Mouse (Mus musculus): ENCODE measurements at regions not wholly inside any gene's neighbourhood (a gene's known extent, or its start where the extent isn't known, plus 50 kb on each side); places are given as distances from the start of the nearest gene placed in this dataset.

GRCm38 (mm10) chr17:9762436-9762835 is 92.9 kb upstream of the Pabpc6 start:
- 77% methylated on average over 7 of the region's 7 CpGs for WGBS
- H3K9ac ChIP-seq (ENCODE audit: low read length) = no peak overlapping the region
- H3K36me3 ChIP-seq (ENCODE audit: control insufficient read depth, insufficient read depth, low read length) = no peaks in the 10 kb centered on the region
- no peak overlapping the region for H3K4me2 ChIP-seq (ENCODE audit: low read depth, low read length)
- ATAC-seq (ENCODE audit: insufficient read depth, low FRiP score) = no peak
- no peaks in the 10 kb centered on the region for H3K27me3 ChIP-seq (ENCODE audit: control insufficient read depth, insufficient read depth, low read length)
- H3K9me3 ChIP-seq (replicated peaks; ENCODE audit: control insufficient read depth, low read length) = no peaks in the 10 kb centered on the region
- no peak overlapping the region for H3K27ac ChIP-seq (ENCODE audit: low read length)
- no peaks in the 10 kb centered on the region for H3K4me1 ChIP-seq (ENCODE audit: control insufficient read depth, insufficient read depth, low read length)
- H3K4me3 ChIP-seq (replicated peaks; ENCODE audit: low read length) = no peak overlapping the region

- Histone ChIP-seq H3K4me1 (ENCODE audit: control insufficient read depth, insufficient read depth, low read length) (no peaks in the 10 kb centered on the region), H3K36me3 (ENCODE audit: control insufficient read depth, insufficient read depth, low read length) (no peaks in the 10 kb centered on the region), H3K9ac (ENCODE audit: low read length) (no peak overlapping the region), H3K27me3 (ENCODE audit: control insufficient read depth, insufficient read depth, low read length) (no peaks in the 10 kb centered on the region), H3K4me3 (replicated peaks; ENCODE audit: low read length) (no peak overlapping the region), H3K4me2 (ENCODE audit: low read depth, low read length) (no peak overlapping the region), H3K9me3 (replicated peaks; ENCODE audit: control insufficient read depth, low read length) (no peaks in the 10 kb centered on the region), H3K27ac (ENCODE audit: low read length) (no peak overlapping the region)
- no peak for ATAC-seq (ENCODE audit: insufficient read depth, low FRiP score)
- 78% methylated on average over 2 of the region's 2 CpGs for WGBS
These were observed 91.2 kb upstream of the Pabpc6 start for GRCm38 (mm10) chr17:9760706-9761059.

GRCm38 (mm10) chr17:9760026-9760705 is 90.6 kb upstream of the Pabpc6 start:
- 57% methylated on average over 8 of the region's 8 CpGs for WGBS
- Histone ChIP-seq H3K36me3 (ENCODE audit: control insufficient read depth, insufficient read depth, low read length) (no peaks in the 10 kb centered on the region), H3K4me3 (replicated peaks; ENCODE audit: low read length) (no peak overlapping the region), H3K9ac (ENCODE audit: low read length) (no peak overlapping the region), H3K9me3 (replicated peaks; ENCODE audit: control insufficient read depth, low read length) (no peaks in the 10 kb centered on the region), H3K27ac (ENCODE audit: low read length) (no peak overlapping the region), H3K4me2 (ENCODE audit: low read depth, low read length) (no peak overlapping the region), H3K4me1 (ENCODE audit: control insufficient read depth, insufficient read depth, low read length) (no peaks in the 10 kb centered on the region), H3K27me3 (ENCODE audit: control insufficient read depth, insufficient read depth, low read length) (no peaks in the 10 kb centered on the region)
- ATAC-seq (ENCODE audit: insufficient read depth, low FRiP score) = no peak

- Histone ChIP-seq H3K36me3 (ENCODE audit: control insufficient read depth, insufficient read depth, low read length) (no peaks in the 10 kb centered on the region), H3K9ac (ENCODE audit: low read length) (no peak overlapping the region), H3K4me2 (ENCODE audit: low read depth, low read length) (no peak overlapping the region), H3K4me1 (ENCODE audit: control insufficient read depth, insufficient read depth, low read length) (no peaks in the 10 kb centered on the region), H3K4me3 (replicated peaks; ENCODE audit: low read length) (no peak overlapping the region), H3K27ac (ENCODE audit: low read length) (no peak overlapping the region), H3K27me3 (ENCODE audit: control insufficient read depth, insufficient read depth, low read length) (no peaks in the 10 kb centered on the region), H3K9me3 (replicated peaks; ENCODE audit: control insufficient read depth, low read length) (no peaks in the 10 kb centered on the region)
- ATAC-seq (ENCODE audit: insufficient read depth, low FRiP score) = no peak
- WGBS = 44% methylated on average over 7 of the region's 7 CpGs
These were observed 89.9 kb upstream of the Pabpc6 start for GRCm38 (mm10) chr17:9759421-9759852.

GRCm38 (mm10) chr17:9757725-9758251 is 88.3 kb upstream of the Pabpc6 start:
- Histone ChIP-seq H3K9ac (ENCODE audit: low read length) (no peak overlapping the region), H3K27ac (ENCODE audit: low read length) (no peak overlapping the region), H3K36me3 (ENCODE audit: control insufficient read depth, insufficient read depth, low read length) (no peaks in the 10 kb centered on the region), H3K9me3 (replicated peaks; ENCODE audit: control insufficient read depth, low read length) (no peaks in the 10 kb centered on the region), H3K4me3 (replicated peaks; ENCODE audit: low read length) (no peak overlapping the region), H3K4me1 (ENCODE audit: control insufficient read depth, insufficient read depth, low read length) (no peaks in the 10 kb centered on the region), H3K27me3 (ENCODE audit: control insufficient read depth, insufficient read depth, low read length) (no peaks in the 10 kb centered on the region), H3K4me2 (ENCODE audit: low read depth, low read length) (no peak overlapping the region)
- no peak for ATAC-seq (ENCODE audit: insufficient read depth, low FRiP score)
- WGBS = 92% methylated on average over 4 of the region's 4 CpGs

- Histone ChIP-seq H3K9me3 (replicated peaks; ENCODE audit: control insufficient read depth, low read length) (no peaks in the 10 kb centered on the region), H3K4me3 (replicated peaks; ENCODE audit: low read length) (no peak overlapping the region), H3K27me3 (ENCODE audit: control insufficient read depth, insufficient read depth, low read length) (no peaks in the 10 kb centered on the region), H3K4me1 (ENCODE audit: control insufficient read depth, insufficient read depth, low read length) (no peaks in the 10 kb centered on the region), H3K9ac (ENCODE audit: low read length) (no peak overlapping the region), H3K4me2 (ENCODE audit: low read depth, low read length) (no peak overlapping the region), H3K27ac (ENCODE audit: low read length) (no peak overlapping the region), H3K36me3 (ENCODE audit: control insufficient read depth, insufficient read depth, low read length) (no peaks in the 10 kb centered on the region)
- 80% methylated on average over 12 of the region's 12 CpGs for WGBS
- no peak for ATAC-seq (ENCODE audit: insufficient read depth, low FRiP score)
These were observed 87.2 kb upstream of the Pabpc6 start for GRCm38 (mm10) chr17:9756675-9757074.

- H3K4me1 ChIP-seq (ENCODE audit: control insufficient read depth, insufficient read depth, low read length) = no peaks in the 10 kb centered on the region
- no peak overlapping the region for H3K9ac ChIP-seq (ENCODE audit: low read length)
- ATAC-seq (ENCODE audit: insufficient read depth, low FRiP score) = no peak
- H3K27me3 ChIP-seq (ENCODE audit: control insufficient read depth, insufficient read depth, low read length) = no peaks in the 10 kb centered on the region
- H3K9me3 ChIP-seq (replicated peaks; ENCODE audit: control insufficient read depth, low read length) = no peaks in the 10 kb centered on the region
- no peak overlapping the region for H3K27ac ChIP-seq (ENCODE audit: low read length)
- no peaks in the 10 kb centered on the region for H3K36me3 ChIP-seq (ENCODE audit: control insufficient read depth, insufficient read depth, low read length)
- no peak overlapping the region for H3K4me3 ChIP-seq (replicated peaks; ENCODE audit: low read length)
- WGBS = 53% methylated on average over 3 of the region's 3 CpGs
- H3K4me2 ChIP-seq (ENCODE audit: low read depth, low read length) = no peak overlapping the region
These were observed 86.7 kb upstream of the Pabpc6 start for GRCm38 (mm10) chr17:9756196-9756595.

GRCm38 (mm10) chr17:9755576-9755975 is 86.1 kb upstream of the Pabpc6 start:
- WGBS = 74% methylated on average over 4 of the region's 4 CpGs
- no peaks in the 10 kb centered on the region for H3K9me3 ChIP-seq (replicated peaks; ENCODE audit: control insufficient read depth, low read length)
- no peak for ATAC-seq (ENCODE audit: insufficient read depth, low FRiP score)

GRCm38 (mm10) chr17:9754884-9755405 is 85.4 kb upstream of the Pabpc6 start:
- H3K9ac ChIP-seq (ENCODE audit: low read length) = no peak overlapping the region
- H3K27ac ChIP-seq (ENCODE audit: low read length) = no peak overlapping the region
- H3K9me3 ChIP-seq (replicated peaks; ENCODE audit: control insufficient read depth, low read length) = no peaks in the 10 kb centered on the region
- H3K4me2 ChIP-seq (ENCODE audit: low read depth, low read length) = no peak overlapping the region
- ATAC-seq (ENCODE audit: insufficient read depth, low FRiP score) = no peak
- H3K27me3 ChIP-seq (ENCODE audit: control insufficient read depth, insufficient read depth, low read length) = no peaks in the 10 kb centered on the region
- H3K4me3 ChIP-seq (replicated peaks; ENCODE audit: low read length) = no peak overlapping the region
- no peaks in the 10 kb centered on the region for H3K4me1 ChIP-seq (ENCODE audit: control insufficient read depth, insufficient read depth, low read length)
- H3K36me3 ChIP-seq (ENCODE audit: control insufficient read depth, insufficient read depth, low read length) = no peaks in the 10 kb centered on the region
- WGBS = 80% methylated on average over 2 of the region's 2 CpGs

More at GRCm38 (mm10) chr17:9755576-9755975, 86.1 kb upstream of the Pabpc6 start:
- H3K9ac ChIP-seq (ENCODE audit: low read length) = no peak overlapping the region
- H3K27ac ChIP-seq (ENCODE audit: low read length) = no peak overlapping the region
- no peaks in the 10 kb centered on the region for H3K27me3 ChIP-seq (ENCODE audit: control insufficient read depth, insufficient read depth, low read length)
- no peaks in the 10 kb centered on the region for H3K4me1 ChIP-seq (ENCODE audit: control insufficient read depth, insufficient read depth, low read length)
- H3K36me3 ChIP-seq (ENCODE audit: control insufficient read depth, insufficient read depth, low read length) = no peaks in the 10 kb centered on the region
- no peak overlapping the region for H3K4me3 ChIP-seq (replicated peaks; ENCODE audit: low read length)
- no peak overlapping the region for H3K4me2 ChIP-seq (ENCODE audit: low read depth, low read length)
